Mouse (Mus musculus) heart, embryonic 11.5 days (tissue): Measurements from ENCODE around the gene Olfr543. TPM values are rescaled to one million over a fixed set of nuclear protein-coding genes. Genes with fewer than 3 reads are reported as not detected.

Experiments
- polyA plus RNA-seq: library from polyadenylated mRNA; unstranded; fragments of >200 nt; fragmentation: Nextera tagmentation; extraction: Ambion mirVana; gene quantifications from 2 replicates; pipeline ENCODE4 v1.2.1, GENCODE M21; 2014

Olfr543 gene
- polyA plus RNA-seq, 1 experiment from 2014 or later, result 1.0 TPM

Other genes starting within 250 kb of the Olfr543 start
- gene Rhog, start 225.6 kb downstream of the Olfr543 start, polyA plus RNA-seq, result 47.5 and 59.6 TPM in 2 replicates
- 9.1 and 13.5 TPM in 2 replicates for gene Stim1, start 213.9 kb downstream of the Olfr543 start, polyA plus RNA-seq
- gene Rrm1, start 40.0 kb downstream of the Olfr543 start, polyA plus RNA-seq, result 160 and 162 TPM in 2 replicates
- gene Olfr544, start 6.6 kb upstream of the Olfr543 start, polyA plus RNA-seq, result 0.07 and 0.13 TPM in 2 replicates
- not detected in 2 replicates for gene Olfr545, start 17.9 kb upstream of the Olfr543 start, polyA plus RNA-seq
- not detected in 2 replicates for gene Olfr547, start 53.1 kb upstream of the Olfr543 start, polyA plus RNA-seq
- not detected in 2 replicates for gene Olfr548-ps1, start 59.2 kb upstream of the Olfr543 start, polyA plus RNA-seq
- not detected in 2 replicates for gene Olfr549, start 68.2 kb upstream of the Olfr543 start, polyA plus RNA-seq
- gene Trim21, start 83.8 kb upstream of the Olfr543 start, polyA plus RNA-seq, result 0.63 and 0.73 TPM in 2 replicates
- not detected in 2 replicates for gene Olfr550, start 89.8 kb upstream of the Olfr543 start, polyA plus RNA-seq
- gene Olfr551, start 110.2 kb upstream of the Olfr543 start, polyA plus RNA-seq, result not detected in 2 replicates
- not detected in 2 replicates for gene Olfr552, start 116.1 kb upstream of the Olfr543 start, polyA plus RNA-seq
- not detected in 2 replicates for gene Olfr553, start 136.5 kb upstream of the Olfr543 start, polyA plus RNA-seq
- not detected in 2 replicates for gene Olfr554, start 156.8 kb upstream of the Olfr543 start, polyA plus RNA-seq
- gene Olfr555, start 177.1 kb upstream of the Olfr543 start, polyA plus RNA-seq, result not detected in 2 replicates
- gene Olfr556, start 183.2 kb upstream of the Olfr543 start, polyA plus RNA-seq, result not detected in 2 replicates
- gene Trim68, start 205.6 kb upstream of the Olfr543 start, polyA plus RNA-seq, result 14.0 and 16.5 TPM in 2 replicates
- gene Olfr557, start 214.2 kb upstream of the Olfr543 start, polyA plus RNA-seq, result not detected in 2 replicates
- not detected in 2 replicates for gene Olfr558, start 220.5 kb upstream of the Olfr543 start, polyA plus RNA-seq
- not detected in 2 replicates for gene Olfr33, start 237.4 kb upstream of the Olfr543 start, polyA plus RNA-seq
- gene Olfr559, start 245.8 kb upstream of the Olfr543 start, polyA plus RNA-seq, result not detected in 2 replicates